Mouse (Mus musculus) liver, adult 2 months (tissue): ENCODE measurements around the gene Tbc1d32.

ENCODE experiments used
- CTCF ChIP-seq: fragments of 200-500 bp; IDR thresholded peaks from 2 replicates; pipeline ENCODE4 v1.5.1; 2011; ENCODE audit warnings: low read depth, low read length, control low read depth
- POLR2A ChIP-seq: fragments of 200-500 bp; IDR thresholded peaks from 2 replicates; pipeline ENCODE4 v1.6.1; 2011; ENCODE audit warnings: low read length, control low read depth; ENCODE audit not compliant: insufficient read depth; ENCODE audit errors: extremely low read depth

DNA sequence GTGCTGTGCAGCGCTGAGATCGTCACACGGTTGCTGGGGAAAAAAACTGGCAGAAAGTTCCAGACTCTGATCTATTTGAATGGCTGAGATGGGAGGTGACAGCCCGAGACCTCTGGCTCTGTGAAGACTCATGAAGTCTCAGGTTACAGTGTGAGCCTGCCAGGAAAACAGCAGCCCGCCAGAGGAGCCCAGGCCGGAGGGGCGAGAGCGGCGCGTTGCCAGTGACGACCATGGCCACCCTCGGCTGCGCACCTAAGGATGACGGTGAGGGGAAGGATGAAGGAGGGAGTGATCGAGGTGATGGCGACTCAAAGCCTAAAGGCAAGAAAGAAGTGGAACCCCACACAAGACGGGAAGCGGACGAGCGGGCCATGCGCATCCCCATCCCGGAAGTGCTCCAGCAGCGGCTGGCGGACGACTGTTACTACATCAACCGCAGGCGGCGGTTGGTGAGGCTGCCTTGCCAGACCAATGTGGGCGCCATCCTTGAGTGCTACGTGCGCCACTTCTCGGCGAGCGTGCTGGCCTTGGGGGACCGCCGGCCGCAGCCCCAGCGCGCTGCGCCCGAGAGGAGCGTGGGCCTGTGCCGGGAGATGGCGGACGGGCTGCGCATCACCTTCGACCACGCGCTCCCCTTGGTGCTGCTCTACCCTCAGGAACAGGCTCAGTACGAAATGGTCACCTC, 113.4 kb downstream of the Tbc1d32 start:
- TF ChIP-seq CTCF (no peak), POLR2A (no peak)
